Mouse (Mus musculus) liver, adult 2 months (tissue): ENCODE data around the gene Aldh18a1. TPM values are rescaled to one million over a fixed set of nuclear protein-coding genes. Genes with fewer than 3 reads are reported as not detected.
A peak's percentile ranks its signal among the peaks of the same experiment; 100 is the strongest.

Source experiments
- DNase-seq: peaks from one replicate; pipeline ENCODE4 v3.0.0-alpha.2; 2011; ENCODE audit warnings: low read depth, low spot score; ENCODE audit errors: extremely low read depth
- H3K27ac ChIP-seq: fragments of 200-500 bp; replicated peaks from 2 replicates; pipeline ENCODE4 v1.5.1; 2012; ENCODE audit warnings: low read depth, mild to moderate bottlenecking, control low read depth, inconsistent platforms, low read length; ENCODE audit not compliant: insufficient read depth
- H3K27me3 ChIP-seq: fragments of 200-500 bp; 2 replicates; pipeline ENCODE4 v1.6.1; 2012; ENCODE audit warnings: mild to moderate bottlenecking, moderate library complexity, low read length, inconsistent platforms; ENCODE audit not compliant: control insufficient read depth, insufficient read depth
- H3K36me3 ChIP-seq: fragments of 200-500 bp; 2 replicates; pipeline ENCODE4 v1.6.1; 2012; ENCODE audit warnings: low read length, inconsistent platforms; ENCODE audit not compliant: control insufficient read depth, insufficient read depth
- H3K4me1 ChIP-seq: fragments of 200-500 bp; 2 replicates; pipeline ENCODE4 v1.6.1; 2011; ENCODE audit warnings: low read length; ENCODE audit not compliant: control insufficient read depth, insufficient read depth
- H3K4me3 ChIP-seq: fragments of 200-500 bp; 2 replicates; pipeline ENCODE4 v1.5.1; 2011; ENCODE audit warnings: low read depth, mild to moderate bottlenecking, control low read depth, low read length, moderate library complexity; ENCODE audit not compliant: insufficient read depth
- H3K79me2 ChIP-seq: fragments of 200-500 bp; 2 replicates; pipeline ENCODE4 v1.6.1; 2012; ENCODE audit warnings: inconsistent platforms, mild to moderate bottlenecking, low read length, moderate library complexity; ENCODE audit not compliant: control insufficient read depth, insufficient read depth
- H3K9ac ChIP-seq: fragments of 200-500 bp; 2 replicates; pipeline ENCODE4 v1.6.1; 2012; ENCODE audit warnings: low read depth, mild to moderate bottlenecking, control low read depth, inconsistent platforms, low read length
- CTCF ChIP-seq: fragments of 200-500 bp; IDR thresholded peaks from 2 replicates; pipeline ENCODE4 v1.5.1; 2011; ENCODE audit warnings: low read depth, low read length, control low read depth
- POLR2A ChIP-seq: fragments of 200-500 bp; IDR thresholded peaks from 2 replicates; pipeline ENCODE4 v1.6.1; 2011; ENCODE audit warnings: low read length, control low read depth; ENCODE audit not compliant: insufficient read depth; ENCODE audit errors: extremely low read depth
- WGBS: fragments of 180-500 bp; shearing (Covaris S2); methylation state at CpG from one replicate; pipeline ENCODE4 v1.1.7; 2018; 5-methylcytosine and 5-hydroxymethylcytosine counted together
- polyA plus RNA-seq: library from polyadenylated mRNA; depleted of rRNA; stranded (reverse); fragments of >200 nt; gene quantifications from 2 replicates; pipeline ENCODE4 v1.2.3, GENCODE M21; 2012
- total RNA-seq: library from RNA; depleted of rRNA; stranded (reverse); fragments of >200 nt; gene quantifications from 2 replicates; pipeline ENCODE4 v1.2.3, GENCODE M21; 2014

Aldh18a1 gene
- total and polyA plus RNA-seq, 2 experiments: 1.1 to 1.2 TPM

DNA sequence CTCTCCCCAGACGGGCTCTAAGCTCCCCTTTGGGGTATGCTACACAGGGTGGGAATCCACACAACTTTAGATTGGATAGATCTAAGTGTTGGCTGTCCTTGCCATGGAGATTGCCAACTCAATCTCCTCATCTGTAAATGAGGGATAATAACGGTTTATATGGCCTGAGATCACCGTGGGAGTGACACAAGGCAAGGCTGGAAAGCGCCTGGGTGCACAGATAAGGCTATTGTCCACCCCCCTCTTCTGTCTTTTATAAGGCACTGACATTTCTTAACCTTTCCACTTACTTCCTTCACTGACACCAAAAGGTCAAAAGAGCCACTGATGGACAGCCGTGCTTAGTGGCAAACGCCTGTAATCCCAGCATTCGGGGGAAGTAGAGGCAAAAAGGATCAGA lies 1.4 kb downstream of the Aldh18a1 start:
- Histone ChIP-seq H3K36me3 (no peaks in the 10 kb centered on the region), H3K79me2 (no peaks in the 10 kb centered on the region), H3K4me1 (peaks cover 2% of the 10 kb centered on the region; the same call in 1 of the 2 replicates), H3K9ac (no peak overlapping the region), H3K27ac (no peak overlapping the region), H3K4me3 (no peak overlapping the region), H3K27me3 (no peaks in the 10 kb centered on the region)
- no peak for DNase-seq
- TF ChIP-seq CTCF (no peak), POLR2A (no peak)
- WGBS: 81% methylated on average over 7 of the region's 7 CpGs

- no peaks in the 10 kb centered on the region for H3K79me2 ChIP-seq
- no peaks in the 10 kb centered on the region for H3K27me3 ChIP-seq
- 80% methylated on average over 5 of the region's 5 CpGs for WGBS
- no peak for DNase-seq
- H3K36me3 ChIP-seq: no peaks in the 10 kb centered on the region
- H3K27ac ChIP-seq: no peak overlapping the region
- no peak overlapping the region for H3K4me3 ChIP-seq
- TF ChIP-seq POLR2A (no peak), CTCF (no peak)
- H3K4me1 ChIP-seq: peaks cover 3% of the 10 kb centered on the region; the same call in 1 of the 2 replicates
- H3K9ac ChIP-seq: no peak overlapping the region
Observed at GRCm38 (mm10) chr19:40581662-40582061, 6.6 kb downstream of the Aldh18a1 start.

DNA sequence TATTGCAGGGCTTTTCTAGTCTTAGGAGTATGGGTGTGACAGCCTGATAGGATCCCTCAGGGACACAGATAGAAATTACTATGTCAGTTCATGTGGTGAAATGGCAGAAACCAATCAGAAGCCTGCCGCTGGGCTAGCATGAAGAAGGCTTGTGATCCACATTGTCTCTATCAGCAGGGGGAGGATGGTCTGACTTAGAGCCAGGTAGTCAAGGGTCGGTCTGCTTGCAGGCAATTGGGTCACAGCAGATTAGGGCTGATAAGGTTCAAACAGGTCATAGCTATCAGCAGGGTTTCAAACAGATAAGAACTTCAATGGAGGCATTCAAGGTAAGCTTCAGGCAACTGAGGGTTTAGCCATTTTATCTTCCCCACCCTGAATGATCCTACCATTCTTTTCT lies 7.4 kb downstream of the Aldh18a1 start:
- WGBS: 24% methylated on average over 2 of the region's 2 CpGs
- Histone ChIP-seq H3K27ac (no peak overlapping the region), H3K27me3 (no peaks in the 10 kb centered on the region), H3K4me1 (peaks cover 3% of the 10 kb centered on the region; the same call in 1 of the 2 replicates), H3K9ac (no peak overlapping the region), H3K4me3 (no peak overlapping the region), H3K36me3 (no peaks in the 10 kb centered on the region), H3K79me2 (no peaks in the 10 kb centered on the region)
- DNase-seq: peak; percentile 41
- TF ChIP-seq CTCF: no peak
- TF ChIP-seq POLR2A: no peak

GRCm38 (mm10) chr19:40575438-40575837 lies 12.8 kb downstream of the Aldh18a1 start:
- Histone ChIP-seq H3K27ac (no peak overlapping the region), H3K27me3 (no peaks in the 10 kb centered on the region), H3K4me1 (peaks cover 3% of the 10 kb centered on the region; the same call in 1 of the 2 replicates), H3K4me3 (no peak overlapping the region), H3K9ac (no peak overlapping the region), H3K36me3 (no peaks in the 10 kb centered on the region), H3K79me2 (no peaks in the 10 kb centered on the region)
- DNase-seq: no peak
- 91% methylated on average over 5 of the region's 5 CpGs for WGBS
- no peak for TF ChIP-seq POLR2A
- TF ChIP-seq CTCF: no peak

- Histone ChIP-seq H3K27me3 (no peaks in the 10 kb centered on the region), H3K4me3 (no peak overlapping the region), H3K4me1 (peaks cover 3% of the 10 kb centered on the region; the same call in 1 of the 2 replicates), H3K9ac (no peak overlapping the region), H3K27ac (no peak overlapping the region), H3K79me2 (no peaks in the 10 kb centered on the region), H3K36me3 (no peaks in the 10 kb centered on the region)
- WGBS: 20% methylated on average over 9 of the region's 9 CpGs
- DNase-seq: peak; percentile 61
- no peak for TF ChIP-seq CTCF
- no peak for TF ChIP-seq POLR2A
Observed at GRCm38 (mm10) chr19:40570726-40571125, 17.5 kb downstream of the Aldh18a1 start.

DNA sequence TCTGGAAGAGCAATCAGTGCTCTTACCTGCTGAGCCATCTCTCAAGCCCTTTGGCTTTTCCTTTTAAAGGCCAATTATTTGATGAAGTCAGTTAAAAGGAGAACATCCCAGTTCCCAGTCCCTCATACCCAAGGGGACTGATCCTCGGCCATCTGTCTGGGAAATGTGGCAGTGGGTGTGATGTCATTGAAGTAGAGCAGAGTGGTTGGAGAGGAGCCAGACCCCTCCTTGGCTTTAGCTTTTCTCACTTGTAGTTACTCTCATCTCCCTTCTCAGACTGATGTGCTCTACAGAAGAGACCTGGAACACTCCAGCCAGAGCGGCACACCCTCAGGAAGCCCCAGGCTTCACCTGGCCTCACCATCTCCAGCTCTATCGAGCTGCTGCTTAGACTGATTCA lies 20.6 kb downstream of the Aldh18a1 start:
- Histone ChIP-seq H3K36me3 (no peaks in the 10 kb centered on the region), H3K4me3 (no peak overlapping the region), H3K4me1 (peaks cover 3% of the 10 kb centered on the region; the same call in 1 of the 2 replicates), H3K27ac (no peak overlapping the region), H3K79me2 (no peaks in the 10 kb centered on the region), H3K27me3 (no peaks in the 10 kb centered on the region), H3K9ac (no peak overlapping the region)
- WGBS: 94% methylated on average over 3 of the region's 3 CpGs
- no peak for DNase-seq
- TF ChIP-seq CTCF (no peak), POLR2A (no peak)
